Mouse (Mus musculus) ES-E14 (cell line): Measurements from ENCODE around the gene Lyrm7. TPM values are rescaled to one million over a fixed set of nuclear protein-coding genes. Genes with fewer than 3 reads are reported as not detected.
A peak's percentile ranks its signal among the peaks of the same experiment; 100 is the strongest.

Experiments used
- DNase-seq: peaks from one replicate; pipeline ENCODE4 v3.0.0-alpha.2; 2013; ENCODE audit warnings: low read depth, low spot score
- H3K27ac ChIP-seq: 2 replicates; pipeline ENCODE4 v1.5.1; 2012; ENCODE audit warnings: low read depth, mild to moderate bottlenecking, low read length, moderate library complexity, mixed read lengths; ENCODE audit not compliant: poor library complexity, insufficient read depth, severe bottlenecking
- H3K36me3 ChIP-seq: 2 replicates; pipeline ENCODE4 v1.6.1; 2012; ENCODE audit warnings: mild to moderate bottlenecking, low read length, moderate library complexity, mixed read lengths; ENCODE audit not compliant: control insufficient read depth, poor library complexity, insufficient read depth, severe bottlenecking
- H3K4me1 ChIP-seq, 2 experiments: fragments of 150-350 bp in 1 of 2; sonication (generic) in 1 of 2; 2 replicates each; pipeline ENCODE4 v1.6.1; 2012; ENCODE audit warnings: low read length in 2 of 2, mild to moderate bottlenecking in 1 of 2, mixed read lengths in 1 of 2; ENCODE audit not compliant: control insufficient read depth in 2 of 2, insufficient read depth in 2 of 2, poor library complexity in 1 of 2
- H3K4me3 ChIP-seq, 2 experiments: fragments of 150-350 bp in 1 of 2; sonication (generic) in 1 of 2; 2 replicates each; pipeline ENCODE4 v1.5.1; 2012; ENCODE audit warnings: low read length in 2 of 2, low read depth in 1 of 2, mild to moderate bottlenecking in 1 of 2, mixed read lengths in 1 of 2; ENCODE audit not compliant: insufficient read depth in 1 of 2, poor library complexity in 1 of 2, severe bottlenecking in 1 of 2
- H3K9ac ChIP-seq: 2 replicates; pipeline ENCODE4 v1.6.1; 2012; ENCODE audit warnings: low read depth, mild to moderate bottlenecking, low read length, mixed read lengths; ENCODE audit not compliant: poor library complexity, insufficient read depth, severe bottlenecking
- H3K9me3 ChIP-seq: fragments of 150-350 bp; sonication (generic); 2 replicates; pipeline ENCODE4 v1.6.1; 2012; ENCODE audit warnings: low read depth, mild to moderate bottlenecking, low read length; ENCODE audit not compliant: control insufficient read depth, insufficient read depth
- CHD2 ChIP-seq: IDR thresholded peaks from 2 replicates; pipeline ENCODE4 v1.6.1; 2014; ENCODE audit warnings: mild to moderate bottlenecking, low read depth, low read length, inconsistent platforms
- HCFC1 ChIP-seq: IDR thresholded peaks from 2 replicates; pipeline ENCODE4 v1.6.1; 2012; ENCODE audit warnings: low read length, inconsistent platforms, borderline replicate concordance; ENCODE audit not compliant: insufficient read depth
- MAFK ChIP-seq: IDR thresholded peaks from 2 replicates; pipeline ENCODE4 v1.6.1; 2014; ENCODE audit warnings: mild to moderate bottlenecking, low read depth, low read length, inconsistent platforms; ENCODE audit not compliant: insufficient read depth
- ZC3H11A ChIP-seq: IDR thresholded peaks from 2 replicates; pipeline ENCODE4 v1.6.1; 2012; ENCODE audit warnings: low read depth, mild to moderate bottlenecking, inconsistent platforms, low read length, borderline replicate concordance
- ZNF384 ChIP-seq: IDR thresholded peaks from 2 replicates; pipeline ENCODE4 v1.6.1; 2012; ENCODE audit warnings: low read depth, low read length, inconsistent platforms
- in situ Hi-C, 2 experiments: fragments of 600-800 bp; cut with MboI; formaldehyde crosslinking; loops; one replicate each; pipeline ENCODE4 v1.15.1; 2025; ENCODE audit warnings: low sequenced_read_pairs in 2 of 2, inconsistent platforms in 1 of 2; ENCODE audit not compliant: unreplicated experiment in 2 of 2
- total RNA-seq: library from RNA; depleted of rRNA; stranded (reverse); fragments of 300-350 nt; gene quantifications from 2 replicates; pipeline ENCODE4 v1.2.3, GENCODE M21; 2012

Gene Lyrm7
- total RNA-seq, 1 experiment = 0.98 TPM

DNA sequence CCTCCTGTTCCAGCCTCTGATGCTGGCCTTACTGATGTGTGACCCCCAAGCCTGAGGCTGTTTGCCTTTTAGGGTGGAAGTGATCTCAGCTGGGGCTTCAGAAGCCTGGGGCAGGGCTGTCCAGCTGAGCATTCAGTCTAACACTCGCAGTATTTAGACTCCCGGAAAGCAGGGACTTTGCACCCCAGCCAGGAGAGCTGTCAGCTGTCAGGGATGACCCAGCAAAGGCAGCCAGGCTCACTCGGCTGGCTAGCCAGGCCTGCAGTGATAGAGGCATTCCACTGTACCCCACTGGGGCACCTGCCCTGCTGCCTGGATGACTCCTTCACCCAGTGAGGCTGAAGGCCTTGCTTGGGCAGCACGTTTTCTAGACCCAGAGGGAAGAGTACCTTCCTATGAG, 45.2 kb upstream of the Lyrm7 start:
- in situ Hi-C loops = no loop called here
- H3K4me3 ChIP-seq = no peak overlapping the region
- H3K27ac ChIP-seq = no peak overlapping the region
- peaks cover 0 to 2% of the 10 kb centered on the region in 2 experiments; a peak in 1 of 4 replicates for H3K4me1 ChIP-seq
- H3K36me3 ChIP-seq = peaks cover 17% of the 10 kb centered on the region
- TF ChIP-seq HCFC1 (no peak), ZC3H11A (no peak), CHD2 (no peak), ZNF384 (no peak), MAFK (no peak)
- H3K9ac ChIP-seq = no peak overlapping the region
- no peaks in the 10 kb centered on the region for H3K9me3 ChIP-seq
- no peak for DNase-seq

DNA sequence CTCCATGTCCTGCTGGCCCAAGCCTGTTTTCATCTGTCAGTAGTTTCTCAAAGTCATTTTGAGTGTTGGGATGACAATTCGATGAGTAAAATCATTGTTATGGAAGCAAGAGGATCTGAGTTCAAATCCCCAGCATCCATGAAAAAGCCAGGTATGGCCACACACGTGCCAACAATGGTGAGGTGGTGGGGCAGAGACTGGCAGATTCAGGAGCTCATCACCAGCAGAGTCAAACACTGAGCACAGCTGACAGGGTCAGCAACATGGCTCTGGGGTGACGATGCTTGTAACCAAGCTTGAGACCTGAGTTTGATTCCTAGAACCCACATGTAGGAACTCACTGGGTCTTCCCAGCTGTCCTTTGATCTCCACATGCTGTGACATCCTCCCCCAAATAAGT, 44.4 kb upstream of the Lyrm7 start:
- in situ Hi-C loops = no loop called here
- H3K9ac ChIP-seq = no peak overlapping the region

DNA sequence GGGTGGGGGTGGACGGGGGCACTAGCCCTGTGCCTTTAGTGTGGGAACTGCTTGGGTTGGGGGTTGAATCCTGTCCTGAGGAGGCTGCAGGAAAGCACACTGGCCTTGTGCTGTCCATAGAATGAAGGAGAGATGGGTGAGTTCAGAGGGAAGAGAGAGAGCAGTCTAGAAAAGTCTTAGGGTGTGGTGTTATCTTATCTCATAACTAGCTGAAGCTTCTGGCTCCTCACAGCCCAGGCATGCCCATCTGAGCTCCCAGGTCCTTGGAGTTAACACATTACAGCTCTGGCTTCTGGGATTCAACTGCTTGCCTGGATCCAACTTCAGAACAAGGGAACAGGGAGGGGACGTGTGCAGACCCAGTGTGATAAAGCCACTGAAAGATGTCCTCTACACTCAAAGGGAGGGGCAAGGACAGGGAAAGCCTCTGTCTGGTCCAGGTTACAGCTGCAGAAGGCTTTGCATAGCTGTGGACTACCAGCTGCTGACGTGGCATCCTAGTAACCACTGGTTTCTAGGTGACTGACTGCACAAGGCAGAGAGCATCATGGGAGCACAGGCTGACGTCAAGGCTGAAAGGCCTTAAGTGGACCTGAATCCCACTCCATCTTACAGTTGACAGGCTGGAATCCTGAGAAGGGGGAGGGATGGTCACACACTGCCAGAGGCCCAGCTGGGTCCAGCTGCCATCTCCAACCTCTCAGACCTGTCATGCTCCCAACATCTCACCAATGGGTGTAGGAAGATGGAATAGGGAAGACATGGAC, 43.4 kb upstream of the Lyrm7 start:
- no peak for DNase-seq
- Histone ChIP-seq H3K36me3 (peaks cover 1% of the 10 kb centered on the region; the same call in 1 of the 2 replicates), H3K27ac (no peak overlapping the region), H3K9ac (no peak overlapping the region), H3K9me3 (no peaks in the 10 kb centered on the region), H3K4me1 (peaks cover 0 to 2% of the 10 kb centered on the region in 2 experiments; a peak in 1 of 4 replicates), H3K4me3 (no peak overlapping the region)
- TF ChIP-seq ZNF384 = no peak
- no peak for TF ChIP-seq MAFK
- no peak for TF ChIP-seq ZC3H11A
- no peak for TF ChIP-seq CHD2
- no peak for TF ChIP-seq HCFC1
- in situ Hi-C loops = no loop called here

More for the DNA sequence above, 44.4 kb upstream of the Lyrm7 start:
- Histone ChIP-seq H3K9me3 (no peaks in the 10 kb centered on the region), H3K4me3 (no peak overlapping the region), H3K36me3 (peaks cover 9% of the 10 kb centered on the region; the same call in 1 of the 2 replicates), H3K27ac (no peak overlapping the region), H3K4me1 (peaks cover 0 to 2% of the 10 kb centered on the region in 2 experiments; a peak in 1 of 4 replicates)
- no peak for DNase-seq
- no peak for TF ChIP-seq MAFK
- TF ChIP-seq HCFC1 = no peak
- no peak for TF ChIP-seq ZNF384
- TF ChIP-seq CHD2 = no peak
- no peak for TF ChIP-seq ZC3H11A

DNA sequence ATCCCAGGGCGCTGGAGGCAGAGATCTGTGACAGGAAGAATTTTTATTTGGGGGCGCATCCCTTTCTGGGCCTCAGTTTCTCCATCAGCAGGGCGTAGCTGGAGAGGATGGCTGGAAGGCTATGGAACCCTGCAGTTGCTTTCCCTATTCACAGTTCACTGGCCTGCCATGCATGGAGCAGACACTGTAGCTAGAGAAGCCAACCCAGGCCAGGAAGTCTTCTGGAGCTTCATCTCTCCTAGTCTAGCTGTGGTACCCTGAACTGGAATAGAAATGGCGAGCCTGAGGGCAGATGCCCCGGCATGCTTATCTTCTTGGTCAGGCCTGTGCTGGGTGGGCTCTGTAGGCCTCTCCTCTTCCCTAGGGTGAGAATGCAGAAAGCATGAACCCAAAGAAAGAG, 42.6 kb upstream of the Lyrm7 start:
- no peak overlapping the region for H3K27ac ChIP-seq
- H3K4me1 ChIP-seq = peaks cover 0 to 2% of the 10 kb centered on the region in 2 experiments; a peak in 1 of 4 replicates
- H3K36me3 ChIP-seq = no peaks in the 10 kb centered on the region
- no peak for DNase-seq
- H3K9me3 ChIP-seq = no peaks in the 10 kb centered on the region
- in situ Hi-C loops = no loop called here
- no peak overlapping the region for H3K9ac ChIP-seq
- TF ChIP-seq HCFC1 = no peak
- TF ChIP-seq CHD2 = no peak
- TF ChIP-seq ZNF384 = no peak
- TF ChIP-seq ZC3H11A = no peak
- TF ChIP-seq MAFK = no peak
- H3K4me3 ChIP-seq = peak overlapping the region; percentile 66 to 80; a peak in 3 of 4 replicates
